Mouse (Mus musculus): ENCODE results near the gene Tmem54. TPM values are rescaled to one million over a fixed set of nuclear protein-coding genes. Genes with fewer than 3 reads are reported as not detected.

Gene Tmem54
- polyA plus RNA-seq, 1 experiment: 0.18 TPM

DNA sequence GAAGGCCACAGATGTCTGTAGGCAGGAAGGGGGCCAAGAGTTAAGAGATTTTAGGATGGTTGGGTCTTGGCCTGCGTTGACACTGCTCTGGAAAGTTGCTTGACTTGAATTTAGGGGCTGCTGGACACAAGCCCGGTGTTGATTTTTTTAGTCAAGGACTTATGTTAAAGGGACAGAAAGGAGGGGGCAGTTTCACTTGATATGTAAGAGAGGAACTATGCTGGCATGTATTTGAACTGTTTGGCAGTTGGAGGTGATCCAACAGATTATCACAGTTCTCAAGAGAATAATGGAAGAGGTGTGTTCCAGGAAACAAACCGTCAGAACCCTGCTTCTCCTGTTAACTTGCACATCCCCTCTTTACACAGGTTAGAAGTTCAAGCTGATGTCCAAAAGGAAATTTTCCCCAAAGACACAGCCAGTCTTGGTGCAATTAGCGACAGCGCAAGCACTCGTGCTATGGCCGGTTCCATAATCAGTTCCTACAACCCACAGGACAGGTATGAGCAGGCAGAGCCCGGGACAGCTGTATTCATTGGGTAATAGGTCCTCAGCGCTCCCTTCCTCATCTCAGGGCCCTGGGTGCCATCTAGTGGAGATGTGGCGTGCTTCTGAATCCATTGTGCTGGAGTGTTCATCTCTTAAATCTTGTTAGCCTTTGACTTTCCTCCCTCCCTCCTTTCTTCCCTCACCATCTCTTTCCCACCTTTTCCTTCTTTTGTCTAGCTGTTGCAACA is 22.8 kb upstream of the Tmem54 start:
- TF ChIP-seq USF1 (IDR thresholded peaks at IDR 0.05; ENCODE audit: low read depth) (no peak), CTCF (IDR thresholded peaks at IDR 0.05; ENCODE audit: control insufficient read depth, insufficient read depth, insufficient read length) (peak; percentile 71)
- no peaks in the 10 kb centered on the region for H3K27me3 ChIP-seq (ENCODE audit: control insufficient read depth, insufficient read depth, insufficient read length)
- no peaks in the 10 kb centered on the region for H3K79me3 ChIP-seq (ENCODE audit: low read depth)
- no peaks in the 10 kb centered on the region for H3K79me2 ChIP-seq (ENCODE audit: control insufficient read depth, insufficient read depth)
- H3K4me3 ChIP-seq (ENCODE audit: insufficient read depth, poor library complexity, severe bottlenecking): no peak overlapping the region
- H3ac ChIP-seq (ENCODE audit: control insufficient read depth, insufficient read length, low read depth): no peak overlapping the region
- peaks cover 79% of the 10 kb centered on the region for H3K36me3 ChIP-seq (ENCODE audit: control insufficient read depth, insufficient read depth)

DNA sequence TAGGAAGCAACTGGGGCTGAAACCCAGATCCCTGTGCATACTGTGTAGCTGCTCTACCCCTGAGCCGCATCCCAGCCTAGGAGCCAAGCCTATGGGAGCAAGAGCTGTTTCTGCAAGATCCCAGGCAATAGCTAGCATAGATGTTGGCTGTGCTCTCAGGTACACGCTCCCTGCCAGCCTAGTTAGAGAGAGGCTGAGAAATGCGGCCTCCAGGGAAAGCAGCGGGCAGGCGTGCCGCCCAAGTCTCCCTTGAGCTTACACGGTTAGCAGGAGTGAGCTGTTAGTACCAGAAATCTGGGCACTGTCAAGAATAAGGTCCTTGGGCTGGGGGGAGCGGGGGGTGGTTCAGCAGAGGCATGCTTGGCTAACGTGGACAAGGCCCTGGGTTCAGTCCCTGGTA is 20.5 kb upstream of the Tmem54 start:
- H3K79me3 ChIP-seq (ENCODE audit: low read depth): no peaks in the 10 kb centered on the region
- peaks cover 57% of the 10 kb centered on the region for H3K36me3 ChIP-seq (ENCODE audit: control insufficient read depth, insufficient read depth)
- H3K4me3 ChIP-seq (ENCODE audit: insufficient read depth, poor library complexity, severe bottlenecking): no peak overlapping the region
- no peak overlapping the region for H3ac ChIP-seq (ENCODE audit: control insufficient read depth, insufficient read length, low read depth)
- no peaks in the 10 kb centered on the region for H3K79me2 ChIP-seq (ENCODE audit: control insufficient read depth, insufficient read depth)
- TF ChIP-seq MYOG (IDR thresholded peaks at IDR 0.05; ENCODE audit: control insufficient read depth, extremely low read depth, insufficient read length) (no peak), USF1 (IDR thresholded peaks at IDR 0.05; ENCODE audit: low read depth) (no peak), CEBPB (IDR thresholded peaks at IDR 0.05; ENCODE audit: low read depth) (no peak), FOSL1 (IDR thresholded peaks at IDR 0.05; ENCODE audit: insufficient read depth, low read length, poor library complexity, severe bottlenecking) (no peak), MAX (IDR thresholded peaks at IDR 0.05) (no peak), MYOD1 (IDR thresholded peaks at IDR 0.05; ENCODE audit: control insufficient read depth, insufficient read length, low read depth) (no peak), CTCF (IDR thresholded peaks at IDR 0.05; ENCODE audit: control insufficient read depth, insufficient read depth, insufficient read length) (no peak)
- H3K27me3 ChIP-seq (ENCODE audit: control insufficient read depth, insufficient read depth, insufficient read length): no peaks in the 10 kb centered on the region

- no peak overlapping the region for H3ac ChIP-seq (ENCODE audit: control insufficient read depth, insufficient read length, low read depth)
- H3K79me2 ChIP-seq (ENCODE audit: control insufficient read depth, insufficient read depth): no peaks in the 10 kb centered on the region
- H3K79me3 ChIP-seq (ENCODE audit: low read depth): no peaks in the 10 kb centered on the region
- TF ChIP-seq MYOD1 (IDR thresholded peaks at IDR 0.05; ENCODE audit: control insufficient read depth, insufficient read length, low read depth) (no peak), MYOG (IDR thresholded peaks at IDR 0.05; ENCODE audit: control insufficient read depth, extremely low read depth, insufficient read length) (no peak), MAX (IDR thresholded peaks at IDR 0.05) (no peak), CTCF (IDR thresholded peaks at IDR 0.05; ENCODE audit: control insufficient read depth, insufficient read depth, insufficient read length) (peak; percentile 46), USF1 (IDR thresholded peaks at IDR 0.05; ENCODE audit: low read depth) (no peak), FOSL1 (IDR thresholded peaks at IDR 0.05; ENCODE audit: insufficient read depth, low read length, poor library complexity, severe bottlenecking) (no peak)
- H3K4me3 ChIP-seq (ENCODE audit: insufficient read depth, poor library complexity, severe bottlenecking): no peak overlapping the region
- H3K36me3 ChIP-seq (ENCODE audit: control insufficient read depth, insufficient read depth): peaks cover 45% of the 10 kb centered on the region
- no peaks in the 10 kb centered on the region for H3K27me3 ChIP-seq (ENCODE audit: control insufficient read depth, insufficient read depth, insufficient read length)
Observed at GRCm38 (mm10) chr4:129086078-129086477, 19.3 kb upstream of the Tmem54 start.

DNA sequence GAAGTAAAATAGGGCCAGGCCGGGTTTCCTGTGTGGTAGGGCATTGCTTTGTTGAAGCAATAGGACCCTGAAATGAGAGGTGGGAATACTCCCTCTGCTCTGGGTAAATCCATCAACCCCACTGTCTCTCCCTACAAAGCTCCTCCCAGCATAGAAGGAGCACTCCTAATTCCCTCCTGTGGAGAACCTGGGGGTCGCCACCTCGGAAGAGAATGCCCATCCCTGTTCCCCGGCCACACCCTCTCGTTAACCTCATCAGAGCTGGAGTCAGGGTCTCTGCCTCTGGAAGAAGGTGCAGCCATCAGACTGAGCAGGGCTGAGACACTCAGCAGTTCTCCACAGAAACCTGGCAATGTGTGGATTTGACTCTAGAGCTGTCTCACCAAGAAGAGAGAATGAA is 17.5 kb upstream of the Tmem54 start:
- Histone ChIP-seq H3K79me3 (ENCODE audit: low read depth) (no peaks in the 10 kb centered on the region), H3K27me3 (ENCODE audit: control insufficient read depth, insufficient read depth, insufficient read length) (no peaks in the 10 kb centered on the region), H3K36me3 (ENCODE audit: control insufficient read depth, insufficient read depth) (peaks cover 28% of the 10 kb centered on the region), H3K79me2 (ENCODE audit: control insufficient read depth, insufficient read depth) (no peaks in the 10 kb centered on the region), H3ac (ENCODE audit: control insufficient read depth, insufficient read length, low read depth) (no peak overlapping the region), H3K4me3 (ENCODE audit: insufficient read depth, poor library complexity, severe bottlenecking) (no peak overlapping the region)
- TF ChIP-seq USF1 (IDR thresholded peaks at IDR 0.05; ENCODE audit: low read depth) (no peak), CTCF (IDR thresholded peaks at IDR 0.05; ENCODE audit: control insufficient read depth, insufficient read depth, insufficient read length) (no peak), CEBPB (IDR thresholded peaks at IDR 0.05; ENCODE audit: low read depth) (no peak), MYOD1 (IDR thresholded peaks at IDR 0.05; ENCODE audit: control insufficient read depth, insufficient read length, low read depth) (no peak), MYOG (IDR thresholded peaks at IDR 0.05; ENCODE audit: control insufficient read depth, extremely low read depth, insufficient read length) (no peak), FOSL1 (IDR thresholded peaks at IDR 0.05; ENCODE audit: insufficient read depth, low read length, poor library complexity, severe bottlenecking) (no peak), MAX (IDR thresholded peaks at IDR 0.05) (no peak)

GRCm38 (mm10) chr4:129095276-129095675 is 10.1 kb upstream of the Tmem54 start:
- Histone ChIP-seq H3K4me3 (ENCODE audit: insufficient read depth, poor library complexity, severe bottlenecking) (no peak overlapping the region), H3K36me3 (ENCODE audit: control insufficient read depth, insufficient read depth) (no peaks in the 10 kb centered on the region), H3K79me2 (ENCODE audit: control insufficient read depth, insufficient read depth) (no peaks in the 10 kb centered on the region), H3K79me3 (ENCODE audit: low read depth) (no peaks in the 10 kb centered on the region), H3K27me3 (ENCODE audit: control insufficient read depth, insufficient read depth, insufficient read length) (peaks cover 6% of the 10 kb centered on the region), H3ac (ENCODE audit: control insufficient read depth, insufficient read length, low read depth) (no peak overlapping the region)
- no peak for TF ChIP-seq FOSL1 (IDR thresholded peaks at IDR 0.05; ENCODE audit: insufficient read depth, low read length, poor library complexity, severe bottlenecking)
- TF ChIP-seq USF1 (IDR thresholded peaks at IDR 0.05; ENCODE audit: low read depth): no peak
- no peak for TF ChIP-seq CEBPB (IDR thresholded peaks at IDR 0.05; ENCODE audit: low read depth)
- TF ChIP-seq MYOG (IDR thresholded peaks at IDR 0.05; ENCODE audit: control insufficient read depth, extremely low read depth, insufficient read length): no peak
- no peak for TF ChIP-seq MAX (IDR thresholded peaks at IDR 0.05)
- TF ChIP-seq MYOD1 (IDR thresholded peaks at IDR 0.05; ENCODE audit: control insufficient read depth, insufficient read length, low read depth): no peak
- no peak for TF ChIP-seq CTCF (IDR thresholded peaks at IDR 0.05; ENCODE audit: control insufficient read depth, insufficient read depth, insufficient read length)

DNA sequence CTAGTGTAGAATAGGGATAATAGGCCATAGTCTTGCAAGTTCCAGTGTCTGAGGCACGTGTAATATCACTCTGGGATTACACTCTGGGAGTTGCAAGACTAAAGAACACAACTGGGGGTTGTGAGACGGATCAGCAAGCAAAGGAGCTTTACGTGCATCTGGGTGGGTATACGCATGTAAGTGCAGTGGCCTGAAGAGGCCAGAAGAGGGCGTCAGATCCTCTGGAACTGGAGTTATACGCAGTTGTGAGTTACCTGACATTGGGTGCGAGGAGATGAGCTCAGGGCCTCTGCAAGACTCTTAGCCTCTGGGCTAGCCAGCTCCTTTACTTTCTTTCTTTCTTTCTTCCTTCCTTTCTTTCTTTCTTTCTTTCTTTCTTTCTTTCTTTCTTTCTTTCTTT is 8.3 kb upstream of the Tmem54 start:
- Histone ChIP-seq H3K79me2 (ENCODE audit: control insufficient read depth, insufficient read depth) (no peaks in the 10 kb centered on the region), H3K27me3 (ENCODE audit: control insufficient read depth, insufficient read depth, insufficient read length) (peaks cover 6% of the 10 kb centered on the region), H3ac (ENCODE audit: control insufficient read depth, insufficient read length, low read depth) (no peak overlapping the region), H3K4me3 (ENCODE audit: insufficient read depth, poor library complexity, severe bottlenecking) (no peak overlapping the region), H3K79me3 (ENCODE audit: low read depth) (no peaks in the 10 kb centered on the region), H3K36me3 (ENCODE audit: control insufficient read depth, insufficient read depth) (no peaks in the 10 kb centered on the region)
- TF ChIP-seq MYOD1 (IDR thresholded peaks at IDR 0.05; ENCODE audit: control insufficient read depth, insufficient read length, low read depth) (no peak), MYOG (IDR thresholded peaks at IDR 0.05; ENCODE audit: control insufficient read depth, extremely low read depth, insufficient read length) (no peak), MAX (IDR thresholded peaks at IDR 0.05) (no peak), CEBPB (IDR thresholded peaks at IDR 0.05; ENCODE audit: low read depth) (no peak), CTCF (IDR thresholded peaks at IDR 0.05; ENCODE audit: control insufficient read depth, insufficient read depth, insufficient read length) (no peak), FOSL1 (IDR thresholded peaks at IDR 0.05; ENCODE audit: insufficient read depth, low read length, poor library complexity, severe bottlenecking) (no peak), USF1 (IDR thresholded peaks at IDR 0.05; ENCODE audit: low read depth) (no peak)
